Mouse (Mus musculus) lung, postnatal 0 days (tissue): ENCODE measurements around the gene Mlana. TPM values are rescaled to one million over a fixed set of nuclear protein-coding genes. Genes with fewer than 3 reads are reported as not detected.

Source experiments
- ATAC-seq: fragments of 200-750 bp; cut with Nextera tagmentation; 2 replicates; pipeline ENCODE4 v1.8.0; 2017; ENCODE audit warnings: moderate library complexity
- DNase-seq: peaks from one replicate; pipeline ENCODE4 v3.0.0-alpha.2; 2016; ENCODE audit warnings: low spot score
- H3K27ac ChIP-seq: fragments of 300-500 bp; sonication (generic); 2 replicates; pipeline ENCODE4 v1.5.1; 2014; ENCODE audit warnings: antibody characterized with exemption, mild to moderate bottlenecking, low read length, mixed read lengths
- H3K27me3 ChIP-seq: fragments of 300-500 bp; sonication (generic); replicated peaks from 2 replicates; pipeline ENCODE4 v1.6.1; 2014; ENCODE audit warnings: low read length, mixed read lengths; ENCODE audit not compliant: insufficient read depth
- H3K36me3 ChIP-seq: fragments of 300-500 bp; sonication (generic); 2 replicates; pipeline ENCODE4 v1.6.1; 2014; ENCODE audit warnings: low read length, mixed read lengths; ENCODE audit not compliant: insufficient read depth
- H3K4me1 ChIP-seq: fragments of 300-500 bp; sonication (generic); 2 replicates; pipeline ENCODE4 v1.6.1; 2014; ENCODE audit warnings: antibody characterized with exemption, low read depth, low read length, mixed read lengths; ENCODE audit not compliant: insufficient read depth
- H3K4me2 ChIP-seq: fragments of 300-500 bp; sonication (generic); replicated peaks from 2 replicates; pipeline ENCODE4 v1.6.1; 2014; ENCODE audit warnings: low read depth, mild to moderate bottlenecking, low read length, moderate library complexity, mixed read lengths
- H3K4me3 ChIP-seq: fragments of 300-500 bp; sonication (generic); 2 replicates; pipeline ENCODE4 v1.5.1; 2014; ENCODE audit warnings: low read depth, low read length
- H3K9ac ChIP-seq: fragments of 300-500 bp; sonication (generic); replicated peaks from 2 replicates; pipeline ENCODE4 v1.6.1; 2014; ENCODE audit warnings: low read depth, mild to moderate bottlenecking
- H3K9me3 ChIP-seq: fragments of 300-500 bp; sonication (generic); 2 replicates; pipeline ENCODE4 v1.6.1; 2016; ENCODE audit warnings: low read length, mixed read lengths
- CTCF ChIP-seq: IDR thresholded peaks from 2 replicates; pipeline ENCODE4 v1.5.1; 2016; ENCODE audit warnings: antibody characterized with exemption, mild to moderate bottlenecking
- EP300 ChIP-seq: IDR thresholded peaks from 2 replicates; pipeline ENCODE4 v1.6.1; 2016; ENCODE audit warnings: antibody characterized with exemption, mild to moderate bottlenecking, control low read depth
- WGBS: fragments of 180-500 bp; shearing (Covaris S2); extraction: QIAGEN DNeasy Blood & Tissue Kit; methylation state at CpG from one replicate; pipeline ENCODE4 v1.1.7; 2014; 5-methylcytosine and 5-hydroxymethylcytosine counted together
- polyA plus RNA-seq: library from polyadenylated mRNA; unstranded; fragments of >200 nt; fragmentation: Nextera tagmentation; extraction: Ambion mirVana; gene quantifications from 2 replicates; pipeline ENCODE4 v1.2.1, GENCODE M21; 2015

The Mlana gene
- polyA plus RNA-seq, 1 experiment from 2014 or later = 0.61 TPM

GRCm38 (mm10) chr19:29701707-29702106 lies 4.1 kb downstream of the Mlana start:
- H3K36me3 ChIP-seq = no peaks in the 10 kb centered on the region
- TF ChIP-seq CTCF = no peak

GRCm38 (mm10) chr19:29704436-29704835 lies 6.8 kb downstream of the Mlana start:
- Histone ChIP-seq H3K4me1 (no peaks in the 10 kb centered on the region), H3K4me3 (no peak overlapping the region), H3K9ac (no peak overlapping the region), H3K4me2 (no peak overlapping the region), H3K27ac (no peak overlapping the region), H3K36me3 (no peaks in the 10 kb centered on the region), H3K27me3 (no peaks in the 10 kb centered on the region), H3K9me3 (no peaks in the 10 kb centered on the region)
- 91% methylated on average over 13 of the region's 13 CpGs for WGBS
- DNase-seq (no peak), ATAC-seq (no peak)
- TF ChIP-seq EP300 = no peak
- TF ChIP-seq CTCF = no peak

More at GRCm38 (mm10) chr19:29701707-29702106, 4.1 kb downstream of the Mlana start:
- Histone ChIP-seq H3K27ac (no peak overlapping the region), H3K4me1 (no peaks in the 10 kb centered on the region), H3K4me3 (no peak overlapping the region), H3K9ac (no peak overlapping the region), H3K4me2 (no peak overlapping the region), H3K27me3 (no peaks in the 10 kb centered on the region), H3K9me3 (no peaks in the 10 kb centered on the region)
- DNase-seq (no peak), ATAC-seq (no peak)
- WGBS = 52% methylated on average over 4 of the region's 4 CpGs

GRCm38 (mm10) chr19:29707314-29707898 lies 9.8 kb downstream of the Mlana start:
- Histone ChIP-seq H3K4me3 (no peak overlapping the region), H3K9me3 (no peaks in the 10 kb centered on the region), H3K27me3 (no peaks in the 10 kb centered on the region), H3K4me2 (peak overlapping the region; percentile 48; the same call in 1 of the 2 replicates), H3K36me3 (no peaks in the 10 kb centered on the region), H3K27ac (no peak overlapping the region), H3K4me1 (no peaks in the 10 kb centered on the region), H3K9ac (no peak overlapping the region)
- 74% methylated on average over 9 of the region's 9 CpGs for WGBS
- TF ChIP-seq CTCF (no peak), EP300 (no peak)
- DNase-seq (no peak), ATAC-seq (no peak)

- Histone ChIP-seq H3K9ac (no peak overlapping the region), H3K9me3 (no peaks in the 10 kb centered on the region)
- peak; percentile 53 for DNase-seq
These were observed 10.4 kb downstream of the Mlana start for GRCm38 (mm10) chr19:29708003-29708402.

GRCm38 (mm10) chr19:29708461-29708860 lies 10.8 kb downstream of the Mlana start:
- Histone ChIP-seq H3K9me3 (no peaks in the 10 kb centered on the region), H3K36me3 (no peaks in the 10 kb centered on the region), H3K9ac (no peak overlapping the region), H3K27ac (no peak overlapping the region), H3K4me3 (peak overlapping the region; percentile 28; the same call in 1 of the 2 replicates), H3K27me3 (no peaks in the 10 kb centered on the region), H3K4me2 (peak overlapping the region; percentile 48), H3K4me1 (no peaks in the 10 kb centered on the region)
- ATAC-seq (no peak), DNase-seq (no peak)
- 41% methylated on average over 5 of the region's 5 CpGs for WGBS
- no peak for TF ChIP-seq CTCF
- TF ChIP-seq EP300 = no peak

More at GRCm38 (mm10) chr19:29708003-29708402, 10.4 kb downstream of the Mlana start:
- Histone ChIP-seq H3K4me2 (peak overlapping the region; percentile 48), H3K4me1 (no peaks in the 10 kb centered on the region), H3K27me3 (no peaks in the 10 kb centered on the region), H3K27ac (no peak overlapping the region), H3K4me3 (peak overlapping the region; percentile 28), H3K36me3 (no peaks in the 10 kb centered on the region)
- ATAC-seq = peak; percentile 37; the same call in 1 of the 2 replicates
- TF ChIP-seq EP300 = no peak
- no peak for TF ChIP-seq CTCF
- 23% methylated on average over 14 of the region's 14 CpGs for WGBS

GRCm38 (mm10) chr19:29709461-29709860 lies 11.8 kb downstream of the Mlana start:
- Histone ChIP-seq H3K36me3 (no peaks in the 10 kb centered on the region), H3K4me2 (no peak overlapping the region), H3K9me3 (no peaks in the 10 kb centered on the region), H3K4me3 (no peak overlapping the region), H3K4me1 (no peaks in the 10 kb centered on the region), H3K9ac (no peak overlapping the region), H3K27ac (no peak overlapping the region), H3K27me3 (no peaks in the 10 kb centered on the region)
- ATAC-seq (no peak), DNase-seq (no peak)
- TF ChIP-seq EP300 = no peak
- TF ChIP-seq CTCF = no peak
- WGBS = 69% methylated on average over 3 of the region's 3 CpGs
